Mouse (Mus musculus): ENCODE measurements at regions not wholly inside any gene's neighbourhood (a gene's known extent, or its start where the extent isn't known, plus 50 kb on each side); places are given as distances from the start of the nearest gene placed in this dataset.

DNA sequence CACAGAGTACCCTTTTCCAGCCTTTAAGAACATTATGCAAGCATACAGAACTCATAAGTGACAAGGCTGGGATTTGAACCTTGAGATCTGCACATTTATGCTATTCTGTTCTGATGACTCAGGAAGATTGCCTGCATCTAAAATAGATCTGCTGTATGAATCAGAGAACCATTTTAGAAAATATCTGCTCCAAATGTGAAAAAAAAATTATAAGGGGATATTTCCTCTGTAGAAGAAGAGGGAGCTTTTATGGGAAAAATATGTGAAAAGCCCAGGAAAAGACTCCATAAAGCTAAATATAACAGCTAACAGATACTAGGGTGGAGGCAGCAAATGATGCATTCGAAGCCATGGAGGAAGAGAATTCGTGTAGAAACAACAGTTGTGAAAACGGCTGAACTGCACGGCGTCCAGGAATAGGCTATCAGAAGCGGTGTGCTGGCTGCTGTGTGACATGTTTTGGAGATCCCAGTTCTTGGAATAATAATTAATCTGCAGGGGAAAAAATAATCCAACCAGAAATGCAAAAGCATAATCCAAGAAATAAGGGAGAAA lies 127.9 kb upstream of the Gm10131 start:
- TF ChIP-seq CTCF (IDR thresholded peaks at IDR 0.05; ENCODE audit: extremely low read depth, insufficient read depth, low read length) (no peak), POLR2A (IDR thresholded peaks at IDR 0.05; ENCODE audit: extremely low read depth, insufficient read depth, low read length) (no peak)

Data from cortical plate, adult 2 months (tissue).